ENCODE assay signal across 1 mouse cellular context in the genomic region with DNA sequence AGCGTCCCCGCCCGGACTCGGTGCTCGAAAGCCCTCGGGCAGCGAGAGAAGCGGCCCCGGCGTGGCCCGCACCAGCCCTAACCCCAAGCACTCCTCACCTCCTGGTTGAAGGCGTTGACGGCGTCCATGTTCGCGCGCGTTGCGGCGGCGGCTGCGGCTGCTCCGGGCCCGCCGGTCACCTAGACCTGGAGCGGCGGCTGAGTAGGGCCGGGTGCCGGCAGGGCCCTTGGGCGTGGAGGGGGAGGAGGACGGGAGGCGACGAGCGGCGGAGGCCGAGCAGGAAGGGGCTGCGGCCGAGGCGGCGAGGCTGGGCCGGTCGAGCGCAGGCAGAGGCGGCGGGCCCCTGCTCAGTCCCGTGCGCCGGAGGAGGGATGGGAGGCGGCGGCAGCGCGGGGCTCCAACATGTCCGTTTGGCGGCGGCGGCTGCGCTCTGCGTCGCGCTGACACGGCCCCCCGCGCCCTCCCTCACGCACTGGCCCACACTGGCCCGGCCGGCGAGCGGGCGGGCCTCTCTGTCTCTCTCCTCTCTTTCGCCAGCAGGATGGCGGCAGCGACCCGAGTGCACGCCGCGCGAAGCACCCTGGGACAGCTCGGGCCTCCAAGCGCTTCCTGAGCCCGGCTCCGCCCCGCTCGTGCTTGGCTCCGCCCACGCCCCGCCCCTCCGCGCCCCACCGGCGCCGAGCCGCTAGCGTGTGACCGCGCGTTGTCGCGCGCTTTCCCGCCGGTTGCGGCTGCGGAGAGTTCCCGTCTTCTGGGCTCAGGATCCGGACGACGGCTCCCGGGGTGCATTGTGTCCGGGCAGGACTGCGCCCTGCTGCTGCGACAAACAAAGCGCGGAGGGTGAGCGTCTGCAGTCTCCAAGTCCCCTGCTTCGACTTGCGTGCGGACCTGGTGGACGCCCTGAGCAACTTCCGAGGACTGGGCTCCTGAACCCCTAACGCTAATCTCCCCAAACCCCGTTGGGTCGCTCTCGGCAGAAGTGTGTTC.
TF ChIP-seq lines count a peak whose summit lies in the region.

A gene (minus strand): TSS at position 599 of the 987 bp plus-strand sequence.

TF ChIP-seq in MEL, 35 proteins besides CTCF, POLR2A, EP300 and RAD21 (continued from another document):
- TF ChIP-seq ZC3H11A (IDR thresholded peaks at IDR 0.05; ENCODE audit: low read depth, low read length) (no peak), ETS1 (IDR thresholded peaks at IDR 0.05; ENCODE audit: low read depth, low read length) (no peak)
